Mouse (Mus musculus) kidney, adult 2 months (tissue): ENCODE results near the gene Frmd4b.

Source experiments
- CTCF ChIP-seq: fragments of 200-500 bp; conservative IDR thresholded peaks from 2 replicates; pipeline ENCODE4 v1.5.1; 2011; ENCODE audit warnings: low read depth, mild to moderate bottlenecking, control low read depth, low read length, moderate library complexity, mixed read lengths; ENCODE audit not compliant: insufficient read depth, insufficient read length
- POLR2A ChIP-seq: fragments of 200-500 bp; IDR thresholded peaks from one replicate; pipeline ENCODE4 v1.6.1; 2011; ENCODE audit warnings: low read depth, low read length, control low read depth

DNA sequence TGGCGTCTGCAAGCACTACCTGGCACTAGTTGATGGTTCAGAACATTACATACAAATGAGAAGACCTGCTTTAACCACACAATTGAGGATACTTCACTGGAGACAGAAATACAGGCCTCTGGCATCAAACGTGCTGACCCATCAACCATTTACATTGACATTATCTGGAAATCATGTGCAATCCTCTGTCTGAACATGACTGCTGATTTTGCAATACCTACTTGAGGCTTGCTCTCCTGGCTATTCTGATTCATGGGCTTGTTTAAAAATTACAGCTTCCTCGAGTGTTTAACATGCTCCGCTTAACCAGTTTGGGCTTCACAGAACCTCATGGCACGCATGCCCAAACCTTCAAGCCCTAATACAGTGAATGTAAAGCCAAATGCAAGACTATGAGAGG is 42.4 kb downstream of the Frmd4b start:
- TF ChIP-seq POLR2A: no peak
- no peak for TF ChIP-seq CTCF
